Mouse (Mus musculus): ENCODE data around the gene Prss45. TPM values are rescaled to one million over a fixed set of nuclear protein-coding genes. Genes with fewer than 3 reads are reported as not detected.

Gene Prss45
- polyA plus RNA-seq, 1 experiment from 2014 or later, result not detected

- H3K4me1 ChIP-seq, result no peaks in the 10 kb centered on the region
- no peaks in the 10 kb centered on the region for H3K9me3 ChIP-seq
- H3K4me3 ChIP-seq, result no peak within 1 kb of the TSS
- H3K9ac ChIP-seq, result no peak within 1 kb of the TSS
- H3K36me3 ChIP-seq (replicated peaks), result no peaks in the 10 kb centered on the region
- no peak for ATAC-seq (replicated peaks)
- H3K27ac ChIP-seq, result no peak within 1 kb of the TSS
- no peaks in the 10 kb centered on the region for H3K27me3 ChIP-seq (replicated peaks)
- no peak within 1 kb of the TSS for H3K4me2 ChIP-seq
- WGBS, result 70% methylated on average over 3 of the region's 3 CpGs
These were observed 8.0 kb upstream of the Prss45 start, which contains the start of gene Prss43 for GRCm38 (mm10) chr9:110826390-110826789. TSS of gene Prss43 (plus strand) at chr9:110826690.

GRCm38 (mm10) chr9:110833021-110833420, 1.4 kb upstream of the Prss45 start:
- Histone ChIP-seq H3K4me2 (no peak overlapping the region), H3K27me3 (replicated peaks) (no peaks in the 10 kb centered on the region), H3K4me3 (no peak overlapping the region), H3K36me3 (replicated peaks) (no peaks in the 10 kb centered on the region), H3K9ac (no peak overlapping the region), H3K27ac (no peak overlapping the region), H3K9me3 (no peaks in the 10 kb centered on the region), H3K4me1 (no peaks in the 10 kb centered on the region)
- 71% methylated on average over 5 of the region's 5 CpGs for WGBS
- ATAC-seq (replicated peaks), result no peak

DNA sequence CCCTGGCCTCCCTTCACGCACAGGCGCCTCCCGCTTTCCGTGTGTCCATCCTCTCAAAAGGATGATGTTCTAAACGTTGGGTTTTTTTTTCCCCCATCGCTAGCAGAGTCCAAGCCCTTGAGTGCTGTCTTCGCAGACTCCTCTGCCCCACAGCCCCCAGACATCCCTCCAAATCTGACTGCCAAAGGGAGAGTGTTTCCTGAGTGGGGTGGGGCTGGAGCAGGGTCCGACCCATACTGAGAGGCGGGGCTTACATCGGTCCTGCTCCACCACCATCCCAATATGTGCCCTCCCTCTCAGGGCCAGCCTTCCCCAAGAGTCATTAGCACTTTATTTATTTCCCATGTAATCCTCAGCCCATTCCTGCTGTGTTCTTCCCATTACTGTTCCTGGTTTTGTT, 573 bp downstream of the Prss45 start:
- no peaks in the 10 kb centered on the region for H3K36me3 ChIP-seq (replicated peaks)
- H3K4me1 ChIP-seq, result no peaks in the 10 kb centered on the region
- 33% methylated on average over 10 of the region's 10 CpGs for WGBS
- no peak overlapping the region for H3K9ac ChIP-seq
- no peak overlapping the region for H3K4me2 ChIP-seq
- H3K9me3 ChIP-seq, result no peaks in the 10 kb centered on the region
- H3K27ac ChIP-seq, result no peak overlapping the region
- H3K27me3 ChIP-seq (replicated peaks), result no peaks in the 10 kb centered on the region
- H3K4me3 ChIP-seq, result no peak overlapping the region
- ATAC-seq (replicated peaks), result no peak

DNA sequence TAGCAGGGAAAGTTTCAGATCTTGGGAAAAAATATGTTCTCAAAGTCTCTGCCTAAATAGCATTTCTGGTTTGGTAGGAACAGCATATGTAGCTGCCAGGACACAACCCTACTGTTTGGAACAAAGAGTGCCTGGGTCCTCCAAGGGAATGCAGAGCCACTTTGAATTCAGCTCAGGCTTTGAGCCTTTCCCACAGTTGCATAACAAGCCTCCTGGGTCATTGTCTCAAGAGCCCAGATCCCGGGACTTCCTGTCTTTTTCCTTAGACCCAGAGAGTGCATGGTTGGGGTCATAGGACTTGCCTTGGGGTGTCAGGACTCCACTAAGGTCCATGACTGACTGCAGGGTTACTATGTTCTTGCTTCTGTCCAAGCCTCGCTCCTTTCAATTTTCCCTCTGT, 1.7 kb downstream of the Prss45 start:
- Histone ChIP-seq H3K27me3 (replicated peaks) (no peaks in the 10 kb centered on the region), H3K9ac (no peak overlapping the region), H3K4me1 (no peaks in the 10 kb centered on the region), H3K36me3 (replicated peaks) (no peaks in the 10 kb centered on the region), H3K9me3 (no peaks in the 10 kb centered on the region), H3K4me3 (no peak overlapping the region), H3K27ac (no peak overlapping the region), H3K4me2 (no peak overlapping the region)
- ATAC-seq (replicated peaks), result no peak
- WGBS, result 59% methylated on average over 2 of the region's 2 CpGs

GRCm38 (mm10) chr9:110840905-110841304, 6.5 kb downstream of the Prss45 start:
- no peak overlapping the region for H3K4me2 ChIP-seq
- no peak overlapping the region for H3K4me3 ChIP-seq
- H3K4me1 ChIP-seq, result no peaks in the 10 kb centered on the region
- 74% methylated on average over 6 of the region's 6 CpGs for WGBS
- no peaks in the 10 kb centered on the region for H3K27me3 ChIP-seq (replicated peaks)
- H3K9ac ChIP-seq, result no peak overlapping the region
- H3K9me3 ChIP-seq, result no peaks in the 10 kb centered on the region
- no peak for ATAC-seq (replicated peaks)
- no peak overlapping the region for H3K27ac ChIP-seq
- no peaks in the 10 kb centered on the region for H3K36me3 ChIP-seq (replicated peaks)

DNA sequence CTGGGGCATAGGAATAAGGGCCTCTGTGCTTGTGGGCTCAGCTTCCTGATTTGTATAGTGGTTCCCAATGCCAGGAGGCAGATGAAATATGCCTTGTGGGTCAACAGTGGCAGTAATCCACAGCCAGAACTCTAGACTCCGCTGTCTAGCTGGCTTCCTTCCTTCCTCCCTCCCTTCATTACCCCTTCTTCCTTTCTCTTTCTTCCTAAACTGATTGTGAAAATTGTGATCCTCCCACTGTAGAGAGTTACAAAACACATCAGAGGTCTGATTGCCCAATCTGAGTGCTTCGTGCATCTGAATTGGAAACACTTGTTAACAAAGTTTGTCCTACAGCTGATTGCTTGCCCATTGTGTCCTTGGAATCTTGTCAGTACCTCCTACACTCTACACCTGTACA, 7.0 kb downstream of the Prss45 start:
- no peaks in the 10 kb centered on the region for H3K27me3 ChIP-seq (replicated peaks)
- no peaks in the 10 kb centered on the region for H3K9me3 ChIP-seq
- no peak overlapping the region for H3K27ac ChIP-seq
- H3K4me3 ChIP-seq, result no peak overlapping the region
- no peak overlapping the region for H3K4me2 ChIP-seq
- 91% methylated on average over 2 of the region's 2 CpGs for WGBS
- H3K4me1 ChIP-seq, result no peaks in the 10 kb centered on the region
- H3K9ac ChIP-seq, result no peak overlapping the region
- H3K36me3 ChIP-seq (replicated peaks), result no peaks in the 10 kb centered on the region
- ATAC-seq (replicated peaks), result no peak

- no peaks in the 10 kb centered on the region for H3K9me3 ChIP-seq
- no peak within 1 kb of the TSS for H3K9ac ChIP-seq
- H3K4me2 ChIP-seq, result no peak within 1 kb of the TSS
- H3K27ac ChIP-seq, result no peak within 1 kb of the TSS
- no peaks in the 10 kb centered on the region for H3K36me3 ChIP-seq (replicated peaks)
- no peaks in the 10 kb centered on the region for H3K4me1 ChIP-seq
- no peak for ATAC-seq (replicated peaks)
- no peak within 1 kb of the TSS for H3K4me3 ChIP-seq
- WGBS, result 84% methylated on average over 10 of the region's 10 CpGs
- no peaks in the 10 kb centered on the region for H3K27me3 ChIP-seq (replicated peaks)
These were observed 9.8 kb downstream of the Prss45 start, which contains the start of gene Prss46 for GRCm38 (mm10) chr9:110844206-110844605. TSS of gene Prss46 (plus strand) at chr9:110844506.

GRCm38 (mm10) chr9:110849162-110849561, 14.8 kb downstream of the Prss45 start:
- Histone ChIP-seq H3K36me3 (replicated peaks) (no peaks in the 10 kb centered on the region), H3K27me3 (replicated peaks) (no peaks in the 10 kb centered on the region), H3K9ac (no peak overlapping the region), H3K4me1 (no peaks in the 10 kb centered on the region), H3K4me2 (no peak overlapping the region), H3K27ac (no peak overlapping the region), H3K9me3 (no peaks in the 10 kb centered on the region), H3K4me3 (no peak overlapping the region)
- 81% methylated on average over 7 of the region's 7 CpGs for WGBS
- no peak for ATAC-seq (replicated peaks)

GRCm38 (mm10) chr9:110855903-110856302, 21.5 kb downstream of the Prss45 start:
- H3K36me3 ChIP-seq (replicated peaks), result no peaks in the 10 kb centered on the region
- H3K4me1 ChIP-seq, result peaks cover 5% of the 10 kb centered on the region
- H3K9ac ChIP-seq, result no peak overlapping the region
- H3K4me2 ChIP-seq, result no peak overlapping the region
- no peak overlapping the region for H3K4me3 ChIP-seq
- H3K27me3 ChIP-seq (replicated peaks), result peaks cover 17% of the 10 kb centered on the region
- ATAC-seq (replicated peaks), result no peak
- no peaks in the 10 kb centered on the region for H3K9me3 ChIP-seq
- 86% methylated on average over 7 of the region's 7 CpGs for WGBS
- no peak overlapping the region for H3K27ac ChIP-seq

DNA sequence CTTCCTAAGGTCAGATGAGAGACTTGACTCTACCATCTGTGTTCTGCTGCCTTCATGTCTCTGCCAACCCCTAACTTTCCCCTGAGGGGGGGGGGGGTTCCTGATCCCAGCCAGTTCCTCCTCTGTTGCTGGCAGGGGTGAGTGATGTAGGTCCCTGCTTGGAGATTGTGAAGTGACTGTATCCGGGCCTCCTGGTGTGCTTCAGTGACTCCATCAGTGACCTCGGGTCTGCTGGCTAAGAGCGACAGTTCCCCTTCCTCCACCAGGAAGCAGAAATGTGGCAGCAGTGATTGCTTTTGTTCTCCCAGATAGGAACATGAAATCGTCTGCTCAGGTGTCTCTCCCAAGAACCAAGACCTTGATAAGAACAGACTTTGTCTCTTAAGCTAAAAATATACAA, 22.5 kb downstream of the Prss45 start:
- Histone ChIP-seq H3K27ac (no peak overlapping the region), H3K4me1 (peaks cover 5% of the 10 kb centered on the region), H3K36me3 (replicated peaks) (no peaks in the 10 kb centered on the region), H3K4me2 (no peak overlapping the region), H3K27me3 (replicated peaks) (peaks cover 17% of the 10 kb centered on the region), H3K9ac (no peak overlapping the region), H3K4me3 (no peak overlapping the region), H3K9me3 (no peaks in the 10 kb centered on the region)
- 69% methylated on average over 4 of the region's 4 CpGs for WGBS
- no peak for ATAC-seq (replicated peaks)

GRCm38 (mm10) chr9:110857781-110858472, 23.5 kb downstream of the Prss45 start, which contains the start of gene Prss50:
TSS of gene Prss50 (plus strand) at chr9:110857967.
- Histone ChIP-seq H3K27ac (no peak within 1 kb of the TSS), H3K4me2 (peak within 1 kb of the TSS; percentile 50), H3K36me3 (replicated peaks) (no peaks in the 10 kb centered on the region), H3K9me3 (no peaks in the 10 kb centered on the region), H3K27me3 (replicated peaks) (peaks cover 17% of the 10 kb centered on the region), H3K4me3 (peak within 1 kb of the TSS; percentile 27; the same call in 1 of the 2 replicates), H3K9ac (no peak within 1 kb of the TSS), H3K4me1 (peaks cover 5% of the 10 kb centered on the region)
- WGBS, result 8% methylated on average over 48 of the region's 50 CpGs
- ATAC-seq (replicated peaks), result no peak

DNA sequence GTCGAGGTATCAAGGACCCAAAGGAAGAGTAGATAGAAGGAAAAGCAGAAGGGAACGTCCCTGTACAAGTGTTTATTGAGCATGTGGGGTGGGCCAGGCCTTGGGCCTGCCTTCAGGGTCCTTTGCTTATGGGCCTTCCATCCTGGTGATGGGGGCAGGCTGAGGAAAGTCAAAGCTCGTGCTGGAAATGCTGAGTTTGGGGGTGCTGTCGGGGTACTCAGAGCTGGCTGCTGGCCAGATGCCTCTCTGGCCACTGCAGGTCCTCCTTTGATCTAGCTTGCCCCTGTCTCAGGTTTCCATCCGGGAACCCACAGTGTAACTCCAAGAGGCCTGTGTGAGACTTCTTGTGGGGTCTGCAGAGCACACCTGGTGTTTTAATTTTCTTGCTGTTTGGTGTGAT, 24.1 kb downstream of the Prss45 start:
- Histone ChIP-seq H3K36me3 (replicated peaks) (no peaks in the 10 kb centered on the region), H3K27ac (no peak overlapping the region), H3K9ac (no peak overlapping the region), H3K4me1 (peaks cover 5% of the 10 kb centered on the region), H3K27me3 (replicated peaks) (peaks cover 17% of the 10 kb centered on the region), H3K4me2 (no peak overlapping the region), H3K9me3 (no peaks in the 10 kb centered on the region), H3K4me3 (no peak overlapping the region)
- WGBS, result 58% methylated on average over 5 of the region's 5 CpGs
- ATAC-seq (replicated peaks), result no peak

DNA sequence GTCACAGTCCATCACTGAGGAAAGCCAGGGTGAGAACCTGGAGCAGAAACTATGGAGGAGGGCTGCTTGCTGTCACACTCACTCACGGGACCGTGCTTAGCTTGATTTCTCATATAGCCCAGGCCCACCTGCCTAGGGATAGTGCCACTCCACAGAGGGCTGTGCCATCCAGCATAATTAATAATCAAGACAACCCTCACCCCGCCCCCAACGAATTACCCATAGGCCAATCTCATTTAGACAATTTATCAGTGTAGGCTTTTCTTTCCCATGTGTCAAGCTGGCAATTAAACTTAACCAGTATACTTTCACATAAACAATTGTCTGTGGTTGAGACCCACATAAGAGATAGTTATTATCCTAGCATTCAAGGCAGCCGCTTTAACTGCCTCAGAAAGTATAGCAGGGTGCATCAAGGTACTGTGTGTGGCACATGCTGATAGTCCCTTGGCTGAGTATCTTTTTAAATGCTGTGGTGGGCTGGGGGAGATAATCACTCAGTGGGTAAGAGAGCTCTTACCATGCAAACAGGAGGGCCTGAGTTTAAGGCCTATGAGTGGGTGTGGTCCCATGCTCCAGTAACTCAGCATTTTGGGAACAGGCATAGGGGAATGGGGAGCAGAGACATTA, 24.7 kb downstream of the Prss45 start:
- 91% methylated on average over 5 of the region's 5 CpGs for WGBS
- H3K27ac ChIP-seq, result no peak overlapping the region
- ATAC-seq (replicated peaks), result no peak
- no peak overlapping the region for H3K4me3 ChIP-seq
- H3K27me3 ChIP-seq (replicated peaks), result peaks cover 17% of the 10 kb centered on the region
- no peaks in the 10 kb centered on the region for H3K9me3 ChIP-seq
- H3K4me2 ChIP-seq, result no peak overlapping the region
- no peak overlapping the region for H3K9ac ChIP-seq
- H3K4me1 ChIP-seq, result peaks cover 5% of the 10 kb centered on the region
- H3K36me3 ChIP-seq (replicated peaks), result no peaks in the 10 kb centered on the region
